Mouse (Mus musculus) G1E (cell line): ENCODE results near the gene Sec24c. TPM values are rescaled to one million over a fixed set of nuclear protein-coding genes. Genes with fewer than 3 reads are reported as not detected.

ENCODE experiments used
- ATAC-seq: 2 replicates; pipeline ENCODE4 v1.8.0; 2016; ENCODE audit warnings: mild to moderate bottlenecking; ENCODE audit not compliant: insufficient number of reproducible peaks, poor library complexity, low FRiP score, severe bottlenecking; ENCODE audit errors: extremely low read depth
- DNase-seq: peaks from one replicate; pipeline ENCODE4 v3.0.0; 2012; ENCODE audit warnings: low spot score
- H3K27me3 ChIP-seq: 2 replicates; pipeline ENCODE4 v1.6.1; 2012; ENCODE audit warnings: mild to moderate bottlenecking, low read length, inconsistent platforms; ENCODE audit not compliant: insufficient read depth
- H3K36me3 ChIP-seq: replicated peaks from 2 replicates; pipeline ENCODE3; 2012; ENCODE audit warnings: mild to moderate bottlenecking, inconsistent platforms
- H3K4me1 ChIP-seq: 2 replicates; pipeline ENCODE4 v1.6.1; 2012; ENCODE audit warnings: low read depth, low read length, inconsistent platforms, mixed read lengths; ENCODE audit not compliant: insufficient read depth
- H3K4me3 ChIP-seq: 2 replicates; pipeline ENCODE4 v1.5.1; 2012; ENCODE audit warnings: low read depth, mild to moderate bottlenecking, inconsistent platforms, low read length, moderate library complexity, mixed read lengths
- H3K9me3 ChIP-seq: replicated peaks from 2 replicates; pipeline ENCODE4 v1.6.1; 2012; ENCODE audit warnings: inconsistent platforms
- CTCF ChIP-seq: IDR thresholded peaks from 2 replicates; pipeline ENCODE4 v1.5.1; 2012; ENCODE audit warnings: low read depth, low read length, inconsistent platforms, mixed read lengths
- GATA1 ChIP-seq: IDR thresholded peaks from 2 replicates; pipeline ENCODE4 v1.6.1; 2012; ENCODE audit warnings: borderline replicate concordance, low read length, inconsistent platforms, mixed read lengths
- GATA2 ChIP-seq: IDR thresholded peaks from 2 replicates; pipeline ENCODE4 v1.6.1; 2012; ENCODE audit warnings: low read depth, low read length, inconsistent platforms, borderline replicate concordance
- POLR2AphosphoS5 ChIP-seq: IDR thresholded peaks from 2 replicates; pipeline ENCODE4 v1.6.1; 2012; ENCODE audit warnings: low read depth, low read length, inconsistent platforms; ENCODE audit not compliant: insufficient replicate concordance
- TAL1 ChIP-seq: conservative IDR thresholded peaks from 2 replicates; pipeline ENCODE4 v1.6.1; 2012; ENCODE audit warnings: low read depth, low read length, inconsistent platforms, mixed read lengths
- polyA plus RNA-seq: library from polyadenylated mRNA; stranded (reverse); fragments of >175 nt; gene quantifications from 2 replicates; pipeline ENCODE4 v1.2.3, GENCODE M21; 2012
- total RNA-seq, 2 experiments: library from RNA; stranded (forward) in 1 of 2; stranded (reverse) in 1 of 2; fragments of 200-1000 nt in 1 of 2; fragments of >200 nt in 1 of 2; fragmentation: Nextera tagmentation in 1 of 2; gene quantifications; 2 replicates each; pipeline ENCODE4 v1.2.3; 2014 to 2017

Sec24c gene
- total and polyA plus RNA-seq, 3 experiments, result 101 to 271 (median 119) TPM

GRCm38 (mm10) chr14:20658902-20659301 is 15.2 kb upstream of the Sec24c start:
- DNase-seq (no peak), ATAC-seq (no peak)
- no peaks in the 10 kb centered on the region for H3K36me3 ChIP-seq
- peaks cover 18% of the 10 kb centered on the region for H3K4me1 ChIP-seq
- TF ChIP-seq GATA2 (no peak), CTCF (no peak; the same call in 1 of the 2 replicates), POLR2AphosphoS5 (no peak), GATA1 (no peak), TAL1 (no peak)
- H3K9me3 ChIP-seq, result no peaks in the 10 kb centered on the region
- peaks cover 40% of the 10 kb centered on the region for H3K27me3 ChIP-seq
- no peak overlapping the region for H3K4me3 ChIP-seq

GRCm38 (mm10) chr14:20659687-20660086 is 14.4 kb upstream of the Sec24c start:
- no peak for DNase-seq
- Histone ChIP-seq H3K9me3 (no peaks in the 10 kb centered on the region), H3K27me3 (peaks cover 48% of the 10 kb centered on the region), H3K36me3 (no peaks in the 10 kb centered on the region), H3K4me3 (no peak overlapping the region), H3K4me1 (peaks cover 22% of the 10 kb centered on the region)
- no peak for ATAC-seq
- TF ChIP-seq POLR2AphosphoS5 (no peak), TAL1 (no peak), GATA1 (no peak), CTCF (no peak), GATA2 (no peak)

- H3K9me3 ChIP-seq, result no peaks in the 10 kb centered on the region
- ATAC-seq (peak; percentile 77), DNase-seq (peak; percentile 84)
- H3K4me1 ChIP-seq, result peaks cover 20% of the 10 kb centered on the region
- H3K36me3 ChIP-seq, result no peaks in the 10 kb centered on the region
- H3K27me3 ChIP-seq, result peaks cover 51% of the 10 kb centered on the region
- H3K4me3 ChIP-seq, result peak overlapping the region; percentile 71
- TF ChIP-seq CTCF (peak; percentile 57), TAL1 (no peak)
Measured at GRCm38 (mm10) chr14:20660827-20661660, 13.1 kb upstream of the Sec24c start.

- no peaks in the 10 kb centered on the region for H3K9me3 ChIP-seq
- DNase-seq, result no peak
- peak overlapping the region; percentile 71 for H3K4me3 ChIP-seq
- H3K36me3 ChIP-seq, result no peaks in the 10 kb centered on the region
- no peak for TF ChIP-seq GATA2
- no peak for TF ChIP-seq POLR2AphosphoS5
- no peak for TF ChIP-seq GATA1
- no peak for TF ChIP-seq TAL1
- no peak for TF ChIP-seq CTCF
- peaks cover 20% of the 10 kb centered on the region for H3K4me1 ChIP-seq
- no peak for ATAC-seq
- peaks cover 53% of the 10 kb centered on the region for H3K27me3 ChIP-seq
Measured at GRCm38 (mm10) chr14:20661661-20662331, 12.3 kb upstream of the Sec24c start.

- ATAC-seq (no peak), DNase-seq (no peak)
- TF ChIP-seq TAL1 (no peak), POLR2AphosphoS5 (no peak), GATA2 (no peak), GATA1 (no peak), CTCF (no peak)
- Histone ChIP-seq H3K4me1 (peaks cover 20% of the 10 kb centered on the region), H3K4me3 (no peak overlapping the region), H3K36me3 (no peaks in the 10 kb centered on the region), H3K27me3 (peaks cover 60% of the 10 kb centered on the region), H3K9me3 (no peaks in the 10 kb centered on the region)
Measured at GRCm38 (mm10) chr14:20662740-20663139, 11.4 kb upstream of the Sec24c start.

- Histone ChIP-seq H3K4me1 (peaks cover 20% of the 10 kb centered on the region), H3K36me3 (no peaks in the 10 kb centered on the region), H3K4me3 (no peak overlapping the region), H3K27me3 (peaks cover 69% of the 10 kb centered on the region), H3K9me3 (no peaks in the 10 kb centered on the region)
- DNase-seq, result no peak
- no peak for ATAC-seq
- TF ChIP-seq GATA2, result no peak
- TF ChIP-seq TAL1, result no peak
- no peak for TF ChIP-seq CTCF
- TF ChIP-seq GATA1, result no peak
- TF ChIP-seq POLR2AphosphoS5, result no peak
Measured at GRCm38 (mm10) chr14:20663601-20664000, 10.5 kb upstream of the Sec24c start.
